In the genomic region with DNA sequence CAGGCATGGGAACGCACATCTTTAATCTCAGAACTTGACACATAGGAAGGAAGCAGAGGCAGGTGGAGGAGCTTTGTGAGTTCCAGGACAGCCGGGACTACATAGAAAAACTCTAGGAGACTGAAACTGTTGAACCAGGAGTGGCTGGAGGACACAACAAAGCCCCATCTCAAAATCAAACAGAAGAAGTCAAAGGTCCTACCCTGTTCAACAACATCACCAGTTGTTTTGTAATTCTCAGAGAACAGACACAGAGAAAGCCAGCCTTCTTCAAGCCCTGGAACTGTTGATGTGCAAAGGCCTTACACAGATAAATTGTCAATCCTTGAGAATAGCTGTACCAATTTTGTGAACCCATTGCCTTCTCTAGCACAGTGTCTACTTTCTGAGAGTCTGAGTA, we compare ENCODE assay signal across 24 mouse cellular contexts. TPM values are rescaled to one million over a fixed set of nuclear protein-coding genes. Genes with fewer than 3 reads are reported as not detected.
"Had no signal": no experiment of that assay in that cellular context is flagged by ENCODE, and none has a peak within 500 bp of the region (broad histone marks: within the 10 kb centered on the region; RNA-seq: fewer than 3 reads in every experiment).

No protein-coding gene starts in this region.

- ATAC-seq: hindbrain, embryonic 16.5 days; inflammation-experienced regulatory T-cells, adult 6 months; intestine, embryonic 15.5 days; intestine, postnatal 0 days had no signal

- H3K9me3 ChIP-seq: heart, embryonic 10.5 days; heart, embryonic 12.5 days; hindbrain, embryonic 10.5 days; hindbrain, embryonic 12.5 days; intestine, embryonic 15.5 days; limb, embryonic 13.5 days had no signal

- DNase-seq: gastrocnemius, adult 2 months; gastrocnemius, postnatal 10 days; gastrocnemius, postnatal 25 days; heart, adult 18-20 months; heart, postnatal 10 days; heart, postnatal 4 days; kidney, adult 18-20 months; kidney, adult 8-10 months; kidney, postnatal 10 days; kidney, postnatal 25 days; kidney, postnatal 4 days; layer of hippocampus, postnatal 36 days; left cerebral cortex, postnatal 4 days had no signal

- H3K4me1 ChIP-seq: hindbrain, embryonic 10.5 days; hindbrain, embryonic 12.5 days; intestine, embryonic 15.5 days; limb, embryonic 13.5 days had no signal

- H3K27ac ChIP-seq: gastrocnemius, adult 2 months; heart, embryonic 10.5 days; hindbrain, embryonic 10.5 days; hindbrain, embryonic 12.5 days; hindbrain, embryonic 14.5 days; intestine, embryonic 15.5 days; layer of hippocampus, adult 2 months; limb, embryonic 13.5 days had no signal

- H3K27me3 ChIP-seq: heart, embryonic 12.5 days; hindbrain, embryonic 12.5 days; intestine, embryonic 15.5 days; limb, embryonic 13.5 days had no signal

- H3K4me3 ChIP-seq: gastrocnemius, adult 2 months; heart, embryonic 10.5 days; heart, embryonic 12.5 days; hindbrain, embryonic 10.5 days; hindbrain, embryonic 12.5 days; intestine, embryonic 15.5 days; layer of hippocampus, adult 2 months; limb, embryonic 13.5 days had no signal

- H3K9ac ChIP-seq: heart, embryonic 12.5 days; hindbrain, embryonic 12.5 days; hindbrain, embryonic 14.5 days; intestine, embryonic 15.5 days; limb, embryonic 13.5 days had no signal

- H3K36me3 ChIP-seq: heart, embryonic 10.5 days; heart, embryonic 12.5 days; hindbrain, embryonic 10.5 days; hindbrain, embryonic 12.5 days; intestine, embryonic 15.5 days; limb, embryonic 13.5 days had no signal

- H3K4me2 ChIP-seq: heart, embryonic 12.5 days; hindbrain, embryonic 12.5 days; hindbrain, embryonic 14.5 days; intestine, embryonic 15.5 days; limb, embryonic 13.5 days had no signal

RNA-seq across cellular contexts. Expression of a gene that starts 29.7 kb away (rescaled TPM):
- polyA plus RNA-seq: inflammation-experienced regulatory T-cells, adult 6 months had no signal
